Mouse (Mus musculus): ENCODE measurements at regions not wholly inside any gene's neighbourhood (a gene's known extent, or its start where the extent isn't known, plus 50 kb on each side); places are given as distances from the start of the nearest gene placed in this dataset.

GRCm38 (mm10) chr14:9431798-9432197 lies 765.8 kb upstream of the 4930452B06Rik start:
- TF ChIP-seq CTCF (IDR thresholded peaks at IDR 0.05): no peak
- no peak for TF ChIP-seq EP300 (IDR thresholded peaks at IDR 0.05)
